In genomic region chr11:68199801-68200423, GRCm38 (mm10) we compare ENCODE assay signal across 11 mouse cellular contexts.
DNase-seq lines count a peak whose midpoint lies in the region; ATAC-seq lines count a peak whose summit lies in the region.
"Had no signal": no experiment of that assay in that cellular context is flagged by ENCODE, and none has a peak within 500 bp of the region (broad histone marks: within the 10 kb centered on the region; RNA-seq: fewer than 3 reads in every experiment).

No protein-coding gene starts in this region.

- H3K9ac ChIP-seq in stomach, embryonic 14.5 days (replicated peaks; ENCODE audit: low read depth, low read length), result no peak overlapping the region

- H3K4me1 ChIP-seq in embryonic facial prominence, embryonic 10.5 days, result peaks cover 75% of the 10 kb centered on the region
- H3K4me1 ChIP-seq in stomach, embryonic 14.5 days (ENCODE audit: control insufficient read depth, insufficient read depth, low read length), result peaks cover 51% of the 10 kb centered on the region

- H3K27ac ChIP-seq in embryonic facial prominence, embryonic 10.5 days (replicated peaks), result no peak overlapping the region
- H3K27ac ChIP-seq in stomach, embryonic 14.5 days (ENCODE audit: low read length), result peak overlapping the region; percentile 29
- H3K27ac ChIP-seq: hindbrain, embryonic 10.5 days; macrophage had no signal

- H3K4me2 ChIP-seq in stomach, embryonic 14.5 days (replicated peaks; ENCODE audit: low read depth, low read length), result no peak overlapping the region

- H3K4me3 ChIP-seq in embryonic facial prominence, embryonic 10.5 days, result no peak overlapping the region
- H3K4me3 ChIP-seq in stomach, embryonic 14.5 days (ENCODE audit: low read depth, low read length), result no peak overlapping the region
- H3K4me3 ChIP-seq: hindbrain, embryonic 10.5 days had no signal

- no peaks in the 10 kb centered on the region for H3K36me3 ChIP-seq in embryonic facial prominence, embryonic 10.5 days (replicated peaks)
- no peaks in the 10 kb centered on the region for H3K36me3 ChIP-seq in stomach, embryonic 14.5 days (ENCODE audit: control insufficient read depth, insufficient read depth, low read length)
- H3K36me3 ChIP-seq: hindbrain, embryonic 10.5 days had no signal

- peaks cover 5% of the 10 kb centered on the region; the same call in 1 of the 2 replicates for H3K27me3 ChIP-seq in embryonic facial prominence, embryonic 10.5 days (replicated peaks; ENCODE audit: low read depth, poor library complexity, severe bottlenecking)
- H3K27me3 ChIP-seq in stomach, embryonic 14.5 days (ENCODE audit: control insufficient read depth, insufficient read depth, low read length), result no peaks in the 10 kb centered on the region

- ATAC-seq in stomach, embryonic 14.5 days (ENCODE audit: insufficient number of reproducible peaks, insufficient read depth, low FRiP score, low read depth), result peak; percentile 62; the same call in 1 of the 2 replicates

- DNase-seq in embryo, embryonic 11 days, result peak; percentile 43
- no peak for DNase-seq in embryo, embryonic 10.5 days (ENCODE audit: low spot score)
- DNase-seq in embryonic facial prominence, embryonic 10.5 days (ENCODE audit: low spot score), result peak; percentile 40
- peak; percentile 58 to 70 for DNase-seq in kidney, postnatal 4 days
- no peak for DNase-seq in adrenal gland, adult 8-10 months
- no peak for DNase-seq in urinary bladder, adult 2 months (ENCODE audit: low spot score)
- DNase-seq in layer of hippocampus, adult 9-10 months (ENCODE audit: low spot score), result no peak
- DNase-seq: retina, postnatal 1 day had no signal

- no peaks in the 10 kb centered on the region for H3K9me3 ChIP-seq in embryonic facial prominence, embryonic 10.5 days
- no peaks in the 10 kb centered on the region for H3K9me3 ChIP-seq in stomach, embryonic 14.5 days (ENCODE audit: control insufficient read depth, low read depth, low read length)
- H3K9me3 ChIP-seq: hindbrain, embryonic 10.5 days had no signal

- 30% methylated on average over 10 of the region's 10 CpGs for WGBS in embryonic facial prominence, embryonic 10.5 days
- WGBS in stomach, embryonic 14.5 days, result 10% methylated on average over 10 of the region's 10 CpGs

Comparison
In these comparisons a context has a peak if more than half of its experiments do, and no peak if none do; other contexts are left out.
1. DNase-seq: peak in embryo, embryonic 11 days (single experiment), embryonic facial prominence, embryonic 10.5 days (single experiment) and kidney, postnatal 4 days (2 of 2); none in embryo, embryonic 10.5 days (single experiment), adrenal gland, adult 8-10 months (single experiment), urinary bladder, adult 2 months (single experiment) and layer of hippocampus, adult 9-10 months (single experiment).